Mouse (Mus musculus) cerebellum, adult 2 months (tissue): ENCODE data around the gene Gaa.

Experiments
- CTCF ChIP-seq: fragments of 200-500 bp; IDR thresholded peaks from 2 replicates; pipeline ENCODE4 v1.5.1; 2011; ENCODE audit warnings: low read depth, mild to moderate bottlenecking, control low read depth, low read length, moderate library complexity, borderline replicate concordance; ENCODE audit not compliant: insufficient read depth
- POLR2A ChIP-seq: fragments of 200-500 bp; IDR thresholded peaks from 2 replicates; pipeline ENCODE4 v1.6.1; 2011; ENCODE audit warnings: low read length, control low read depth, borderline replicate concordance; ENCODE audit not compliant: insufficient read depth

DNA sequence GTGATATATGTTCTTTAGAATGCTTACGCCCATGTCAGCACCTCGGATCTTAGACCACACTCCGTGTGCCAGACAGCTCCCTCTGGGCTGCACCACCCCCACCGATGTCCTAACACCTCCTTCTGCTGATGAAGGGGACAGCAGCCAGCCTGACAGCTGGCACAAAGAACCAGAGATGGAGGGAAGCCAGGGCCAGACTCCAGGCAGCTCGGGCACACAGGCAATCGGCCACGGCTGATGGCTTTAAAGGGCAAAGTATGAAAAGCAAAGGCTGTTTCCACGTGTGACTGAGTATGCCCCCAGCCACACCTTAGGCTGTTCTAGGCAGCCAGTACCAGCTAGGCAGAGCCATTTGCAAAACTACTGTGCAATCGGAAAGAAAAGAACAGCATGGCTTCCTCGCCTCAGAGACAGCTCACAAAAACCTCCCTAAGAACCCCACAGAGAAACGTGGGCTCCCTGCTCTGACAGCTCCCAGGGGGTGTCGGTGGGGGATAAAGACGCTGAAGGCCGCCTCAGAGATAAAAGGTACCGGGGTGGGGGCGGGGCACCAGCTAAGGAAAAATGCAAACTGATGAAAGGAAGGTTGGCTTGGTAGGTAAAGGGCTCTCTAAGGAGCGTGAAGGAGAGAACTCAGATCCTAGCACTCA lies 47.7 kb upstream of the Gaa start:
- TF ChIP-seq CTCF = no peak
- no peak for TF ChIP-seq POLR2A
